Mouse (Mus musculus) heart, postnatal 0 days (tissue): Measurements from ENCODE around the gene Pdgfa. TPM values are rescaled to one million over a fixed set of nuclear protein-coding genes. Genes with fewer than 3 reads are reported as not detected.

Source experiments
- ATAC-seq: fragments of 200-750 bp; cut with Nextera tagmentation; 2 replicates; pipeline ENCODE4 v1.8.0; 2017; ENCODE audit warnings: low read depth, moderate number of reproducible peaks, moderate library complexity; ENCODE audit not compliant: insufficient read depth
- DNase-seq: peaks from one replicate; pipeline ENCODE4 v3.0.0-alpha.2; 2016; ENCODE audit warnings: low spot score
- H3K27ac ChIP-seq: fragments of 300-500 bp; sonication (generic); 2 replicates; pipeline ENCODE4 v1.5.1; 2014; ENCODE audit warnings: low read depth, mild to moderate bottlenecking
- H3K27me3 ChIP-seq: fragments of 300-500 bp; sonication (generic); 2 replicates; pipeline ENCODE4 v1.6.1; 2014; ENCODE audit warnings: low read length, mixed read lengths; ENCODE audit not compliant: control insufficient read depth, insufficient read depth
- H3K36me3 ChIP-seq: fragments of 300-500 bp; sonication (generic); replicated peaks from 2 replicates; pipeline ENCODE4 v1.6.1; 2014; ENCODE audit warnings: low read length, mixed read lengths; ENCODE audit not compliant: control insufficient read depth, insufficient read depth
- H3K4me1 ChIP-seq: fragments of 300-500 bp; sonication (generic); 2 replicates; pipeline ENCODE4 v1.6.1; 2014; ENCODE audit warnings: antibody characterized with exemption; ENCODE audit not compliant: control insufficient read depth, insufficient read depth
- H3K4me2 ChIP-seq: fragments of 300-500 bp; sonication (generic); 2 replicates; pipeline ENCODE4 v1.6.1; 2014; ENCODE audit warnings: low read depth, mild to moderate bottlenecking, low read length, moderate library complexity
- H3K4me3 ChIP-seq: fragments of 300-500 bp; sonication (generic); 2 replicates; pipeline ENCODE4 v1.5.1; 2014; ENCODE audit warnings: low read depth, low read length
- H3K9ac ChIP-seq: fragments of 300-500 bp; sonication (generic); replicated peaks from 2 replicates; pipeline ENCODE4 v1.6.1; 2014; ENCODE audit warnings: low read depth, low read length, mixed read lengths
- H3K9me3 ChIP-seq: fragments of 300-500 bp; sonication (generic); replicated peaks from 2 replicates; pipeline ENCODE4 v1.6.1; 2016; ENCODE audit warnings: low read length; ENCODE audit not compliant: control insufficient read depth
- CTCF ChIP-seq: IDR thresholded peaks from 2 replicates; pipeline ENCODE4 v1.5.1; 2016; ENCODE audit warnings: antibody characterized with exemption, control low read depth, low read depth
- EP300 ChIP-seq: IDR thresholded peaks from 2 replicates; pipeline ENCODE4 v1.6.1; 2016; ENCODE audit warnings: antibody characterized with exemption, low read depth
- WGBS: fragments of 180-500 bp; shearing (Covaris S2); extraction: QIAGEN DNeasy Blood & Tissue Kit; methylation state at CpG from one replicate; pipeline ENCODE4 v1.1.7; 2014; 5-methylcytosine and 5-hydroxymethylcytosine counted together
- polyA plus RNA-seq: library from polyadenylated mRNA; unstranded; fragments of >200 nt; fragmentation: Nextera tagmentation; extraction: Ambion mirVana; gene quantifications from 2 replicates; pipeline ENCODE4 v1.2.1, GENCODE M21; 2015
- total RNA-seq: library from RNA; depleted of rRNA; stranded (reverse); fragments of >200 nt; gene quantifications from 2 replicates; pipeline ENCODE4 v1.2.3, GENCODE M21; 2014; ENCODE audit warnings: low replicate concordance

The Pdgfa gene
- total and polyA plus RNA-seq, 2 experiments from 2014 or later, result 49.6 to 60.5 TPM

DNA sequence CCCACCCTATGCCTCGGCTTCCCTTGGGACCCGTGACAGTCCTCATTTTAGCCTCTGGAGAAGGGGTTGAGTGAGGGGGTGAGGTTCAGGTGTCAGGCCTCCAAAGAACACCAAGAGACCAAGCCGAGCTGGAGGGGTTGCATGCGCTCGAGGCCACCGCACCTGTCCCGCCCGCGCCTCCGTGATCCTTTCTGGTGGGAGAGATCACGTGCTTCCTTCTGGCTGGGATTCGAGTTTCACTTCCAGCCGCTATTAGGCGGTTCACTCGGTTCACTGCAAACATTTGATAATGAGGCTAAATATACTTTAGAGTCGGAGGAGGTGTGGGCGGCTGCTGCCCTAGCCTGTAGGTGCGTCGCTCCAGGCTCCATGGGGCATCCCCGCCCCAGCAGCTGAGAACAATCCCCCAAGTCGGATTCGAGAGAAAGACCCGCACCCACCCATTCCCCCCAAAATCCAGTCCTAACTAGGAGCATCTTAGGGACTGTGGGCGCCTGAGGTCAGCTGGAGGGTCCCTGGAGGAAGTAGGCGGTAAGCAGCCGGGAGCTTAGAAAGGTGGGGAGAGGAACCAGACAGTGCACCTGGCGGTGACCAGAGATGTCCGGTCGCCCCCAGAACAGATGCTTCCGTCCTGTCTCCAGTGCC lies 888 bp upstream of the Pdgfa start:
- TF ChIP-seq CTCF (no peak), EP300 (0 out of 2 replicates have a peak, but pooled peaks have one; percentile 31)
- Histone ChIP-seq H3K27ac (peak overlapping the region; percentile 95), H3K4me1 (peaks cover 29% of the 10 kb centered on the region), H3K9ac (peak overlapping the region; percentile 82), H3K9me3 (peaks cover 4% of the 10 kb centered on the region; the same call in 1 of the 2 replicates), H3K4me2 (peak overlapping the region; percentile 79), H3K36me3 (no peaks in the 10 kb centered on the region), H3K27me3 (peaks cover 29% of the 10 kb centered on the region), H3K4me3 (peak overlapping the region; percentile 59)
- DNase-seq, result peak; percentile 92
- ATAC-seq, result peak; percentile 47
- WGBS, result under 1% methylated on average over 30 of the region's 30 CpGs

DNA sequence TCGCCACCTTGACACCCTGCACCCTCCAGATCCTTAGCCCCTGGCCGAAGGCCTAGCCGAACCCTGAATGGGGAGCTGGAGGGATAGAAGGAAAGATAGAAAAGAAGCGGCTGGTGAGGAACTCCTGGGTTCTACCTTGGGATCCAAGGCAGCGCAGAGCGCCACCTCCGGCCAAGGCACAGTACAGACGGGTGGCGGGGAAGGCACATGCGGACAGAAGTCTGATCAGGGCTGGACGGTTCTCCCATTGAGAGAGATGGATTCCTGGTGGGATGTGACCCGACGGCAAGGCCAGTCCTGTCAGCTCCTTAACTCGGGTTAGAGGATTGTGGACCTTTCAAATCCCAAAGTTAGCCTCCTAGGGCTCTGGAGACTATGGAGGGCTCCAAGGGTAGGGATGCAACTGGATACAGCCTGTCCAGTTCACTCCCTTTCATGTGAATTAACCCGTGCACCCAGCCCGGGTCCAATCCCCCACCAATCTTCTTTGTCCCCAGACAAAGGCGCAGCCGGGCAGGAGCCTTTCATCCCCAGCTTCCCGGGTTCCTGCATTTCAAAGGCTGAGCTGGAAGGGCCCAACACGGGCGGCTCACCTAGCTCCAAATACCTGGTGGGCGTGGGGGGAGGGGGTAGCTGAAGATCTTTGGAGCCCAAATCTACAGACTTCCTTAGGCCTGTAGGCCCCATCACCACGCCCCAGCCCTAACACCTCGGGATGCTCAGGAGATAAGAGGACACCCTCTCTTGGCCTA lies 672 bp downstream of the Pdgfa start:
- Histone ChIP-seq H3K36me3 (no peaks in the 10 kb centered on the region), H3K27me3 (peaks cover 34% of the 10 kb centered on the region), H3K9ac (peak overlapping the region; percentile 82), H3K9me3 (no peaks in the 10 kb centered on the region), H3K4me3 (peak overlapping the region; percentile 59), H3K27ac (peak overlapping the region; percentile 95), H3K4me1 (peaks cover 36% of the 10 kb centered on the region), H3K4me2 (peak overlapping the region; percentile 79)
- 21% methylated on average over 24 of the region's 24 CpGs for WGBS
- DNase-seq (no peak), ATAC-seq (no peak)
- TF ChIP-seq EP300 (no peak), CTCF (peak; percentile 31; the same call in 1 of the 2 replicates)

DNA sequence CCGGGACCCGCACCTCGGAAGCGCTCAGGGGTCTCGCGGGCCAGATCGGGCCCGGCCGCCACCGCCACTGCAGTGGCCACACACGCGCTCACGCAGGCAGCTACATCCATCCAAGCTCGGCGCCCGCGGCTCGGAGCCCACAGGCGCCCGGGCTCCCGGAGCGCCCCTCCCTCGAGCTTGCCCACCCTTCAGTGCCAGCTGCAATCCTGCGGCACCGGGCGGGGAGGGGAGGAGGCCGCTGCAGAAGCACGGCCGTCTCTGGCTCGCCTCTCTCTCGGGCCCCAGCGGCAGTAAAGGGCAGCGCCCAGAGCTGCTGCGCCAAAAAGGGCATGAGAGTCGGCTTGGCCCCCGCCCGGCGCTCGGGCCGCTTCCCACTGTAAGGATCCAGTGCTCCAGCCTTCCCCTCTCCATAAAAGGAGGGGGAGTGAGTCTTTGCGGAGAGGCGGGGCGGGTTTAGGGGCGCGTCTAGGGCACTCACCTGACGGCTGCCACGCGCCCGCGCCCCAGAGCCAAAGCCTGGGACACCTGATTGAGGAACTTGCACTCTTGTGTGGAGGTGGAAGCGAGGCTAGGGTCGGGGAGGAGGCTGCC lies 1.4 kb downstream of the Pdgfa start:
- peak overlapping the region; percentile 95 for H3K27ac ChIP-seq
- WGBS, result 1% methylated on average over 38 of the region's 52 CpGs
- TF ChIP-seq CTCF, result peak; percentile 34
- peak; percentile 10; the same call in 1 of the 2 replicates for TF ChIP-seq EP300
- DNase-seq (peak; percentile 89), ATAC-seq (peak; percentile 66)
- no peaks in the 10 kb centered on the region for H3K36me3 ChIP-seq
- no peaks in the 10 kb centered on the region for H3K9me3 ChIP-seq
- H3K9ac ChIP-seq, result peak overlapping the region; percentile 82
- H3K4me3 ChIP-seq, result peak overlapping the region; percentile 59
- peak overlapping the region; percentile 79 for H3K4me2 ChIP-seq
- H3K4me1 ChIP-seq, result peaks cover 36% of the 10 kb centered on the region
- peaks cover 34% of the 10 kb centered on the region for H3K27me3 ChIP-seq

DNA sequence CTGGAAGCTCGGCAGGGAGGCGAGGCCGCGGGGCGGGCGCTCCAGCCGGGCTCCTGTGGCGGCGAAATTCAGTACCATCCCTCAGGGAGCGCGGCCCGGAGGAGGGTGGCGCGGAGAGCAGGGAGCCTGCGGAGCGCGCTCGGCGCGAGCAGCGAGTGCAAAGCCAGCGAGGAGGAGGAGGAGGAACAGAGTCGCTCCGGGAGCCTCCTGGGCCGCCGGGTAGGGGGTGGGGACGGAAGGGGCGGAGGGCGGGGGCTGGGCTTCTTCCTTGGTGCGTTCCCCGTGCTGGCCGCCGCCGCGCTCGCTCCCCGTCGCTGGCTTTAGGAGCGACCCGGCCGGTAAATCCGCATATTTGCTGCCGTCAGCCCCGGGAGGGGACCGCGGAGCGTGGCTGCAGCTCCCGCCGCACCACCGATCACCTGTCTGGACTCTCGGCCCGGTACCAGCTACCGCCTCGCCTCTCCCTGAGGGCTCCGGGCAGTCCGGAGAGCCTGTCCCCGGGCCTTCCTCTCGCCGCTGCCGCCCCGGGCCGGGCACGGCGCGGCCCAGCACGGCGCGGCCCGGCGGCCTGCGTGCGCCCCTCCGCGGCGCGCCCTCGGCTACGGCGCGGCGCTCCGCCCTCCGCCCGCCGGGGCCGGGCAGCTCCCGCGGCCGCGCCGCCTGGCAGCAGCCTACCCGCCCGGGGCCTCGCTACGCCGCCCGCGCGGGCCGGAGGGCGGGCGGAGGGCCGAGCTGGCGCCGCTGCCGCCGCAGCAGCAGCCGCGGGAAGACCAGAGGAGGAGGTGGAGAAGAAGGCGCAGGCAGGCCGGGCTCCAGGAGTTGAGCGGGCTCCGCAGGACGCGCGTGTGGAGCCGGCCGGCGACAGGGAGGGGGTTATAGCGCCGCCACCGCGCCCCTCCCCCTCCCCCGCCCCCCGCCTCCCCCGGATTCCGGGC lies 2.1 kb downstream of the Pdgfa start:
- under 1% methylated on average over 97 of the region's 127 CpGs for WGBS
- Histone ChIP-seq H3K9me3 (no peaks in the 10 kb centered on the region), H3K4me2 (peak overlapping the region; percentile 79), H3K36me3 (no peaks in the 10 kb centered on the region), H3K9ac (peak overlapping the region; percentile 82), H3K27ac (peak overlapping the region; percentile 95), H3K4me3 (peak overlapping the region; percentile 59), H3K27me3 (peaks cover 34% of the 10 kb centered on the region), H3K4me1 (peaks cover 40% of the 10 kb centered on the region)
- TF ChIP-seq EP300 (no peak; the same call in 1 of the 2 replicates), CTCF (no peak)
- peak; percentile 24 for ATAC-seq
- DNase-seq, result peak; percentile 77
